Mouse (Mus musculus): ENCODE measurements around the gene Dido1. TPM values are rescaled to one million over a fixed set of nuclear protein-coding genes. Genes with fewer than 3 reads are reported as not detected.

Gene Dido1
- 14.8 and 16.4 TPM in 2 replicates for polyA plus RNA-seq (2015; fragmentation: Nextera tagmentation; extraction: Ambion mirVana)

DNA sequence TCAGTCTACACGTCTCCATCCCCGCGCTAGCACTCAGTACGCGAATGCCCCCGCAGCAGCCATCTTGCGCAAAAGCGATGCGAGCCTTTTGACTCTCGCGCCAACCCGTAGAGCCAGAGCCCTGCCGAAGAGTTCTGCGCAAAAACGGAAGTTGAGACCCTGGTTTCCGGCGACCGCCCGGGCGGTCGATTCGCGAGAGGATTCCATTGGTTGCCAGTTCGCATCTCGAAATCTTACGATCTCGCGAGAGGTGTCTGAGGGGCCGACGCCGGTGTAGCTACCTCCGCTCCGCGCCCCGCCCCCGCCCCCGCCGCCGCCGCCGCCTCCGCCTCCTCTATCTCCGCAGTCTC, at the start of gene Dido1, which contains the start of gene Gid8:
TSS of gene Dido1 (minus strand) at position 77 of the 350 bp plus-strand sequence.
TSS of gene Gid8 (plus strand) at position 195 of the 350 bp plus-strand sequence.
- peak; percentile 89 for ATAC-seq (ENCODE audit: extremely low read depth, insufficient number of reproducible peaks, low FRiP score, low TSS enrichment)
- under 1% methylated on average over 42 of the region's 43 CpGs for WGBS
- Histone ChIP-seq H3K4me1 (peaks cover 42% of the 10 kb centered on the region), H3K4me3 (peak within 1 kb of the TSS; percentile 100), H3K9ac (peak within 1 kb of the TSS; percentile 100), H3K4me2 (peak within 1 kb of the TSS; percentile 91), H3K27ac (replicated peaks) (peak within 1 kb of the TSS; percentile 92), H3K27me3 (replicated peaks) (no peaks in the 10 kb centered on the region), H3K9me3 (no peaks in the 10 kb centered on the region), H3K36me3 (peaks cover 36% of the 10 kb centered on the region)

DNA sequence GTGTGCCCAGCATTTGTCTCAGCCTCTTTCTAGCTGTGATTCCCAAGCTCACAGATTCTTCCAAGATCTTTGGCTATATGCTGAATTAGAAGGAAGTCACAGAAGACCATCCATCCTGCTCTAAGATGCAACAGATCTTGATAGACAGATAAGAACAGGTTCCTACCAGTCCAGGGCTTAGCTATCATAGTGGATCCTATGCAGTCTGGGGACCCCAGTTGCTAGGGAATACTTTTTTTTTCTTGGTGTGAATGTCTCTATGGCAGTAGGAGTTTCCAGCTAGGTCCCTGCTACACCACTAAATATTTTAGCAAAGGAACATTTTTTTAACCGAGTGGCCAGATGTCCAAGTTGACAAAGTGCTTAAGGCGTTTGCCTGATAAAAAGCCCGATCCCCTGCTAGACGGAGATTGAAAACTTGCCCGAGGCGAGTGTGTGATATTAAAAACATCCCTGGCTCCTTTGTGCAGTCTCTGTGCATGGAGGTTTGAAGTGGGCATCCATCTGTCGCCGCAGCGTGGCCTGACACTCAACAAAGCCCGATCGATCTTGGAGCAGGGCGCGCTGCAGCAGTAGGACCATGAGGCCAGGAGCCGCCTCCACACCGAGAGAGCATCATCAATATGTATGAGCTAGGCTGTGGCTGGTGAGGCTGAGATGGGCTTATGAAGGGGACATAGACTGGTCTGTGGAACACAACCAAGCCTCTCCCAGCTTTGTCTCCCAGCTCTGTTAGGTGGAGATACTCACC, 48.9 kb upstream of the Dido1 start:
- 52% methylated on average over 15 of the region's 15 CpGs for WGBS
- H3K27me3 ChIP-seq (replicated peaks) = peaks cover 72% of the 10 kb centered on the region

DNA sequence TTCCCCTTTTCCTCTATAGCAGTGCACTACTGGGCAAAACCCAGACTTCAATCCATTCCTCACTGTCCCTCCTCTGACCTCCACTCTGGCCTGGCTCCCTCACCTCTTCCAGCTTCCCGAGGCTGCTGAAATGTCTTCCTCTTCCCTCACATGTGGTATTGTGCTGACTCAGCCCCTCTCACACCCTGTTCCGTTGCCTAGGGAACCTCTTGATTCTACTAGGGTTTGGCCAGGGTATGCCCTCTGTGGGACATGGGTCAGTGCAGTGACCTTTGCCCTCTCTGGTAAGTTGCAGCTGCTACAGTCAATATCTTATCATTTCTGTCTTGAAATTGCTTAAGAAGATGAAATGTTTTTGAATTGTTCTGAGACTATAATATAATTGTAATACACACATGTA, 47.0 kb upstream of the Dido1 start:
- no peak for ATAC-seq (ENCODE audit: extremely low read depth, insufficient number of reproducible peaks, low FRiP score, low TSS enrichment)
- Histone ChIP-seq H3K27me3 (replicated peaks) (peaks cover 64% of the 10 kb centered on the region), H3K9ac (no peak overlapping the region), H3K36me3 (no peaks in the 10 kb centered on the region), H3K4me3 (no peak overlapping the region), H3K4me1 (no peaks in the 10 kb centered on the region), H3K27ac (replicated peaks) (no peak overlapping the region), H3K9me3 (no peaks in the 10 kb centered on the region), H3K4me2 (no peak overlapping the region)
- WGBS = 41% methylated on average over 2 of the region's 2 CpGs

More for the DNA sequence above, 48.9 kb upstream of the Dido1 start:
- Histone ChIP-seq H3K4me2 (no peak overlapping the region), H3K9ac (no peak overlapping the region), H3K27ac (replicated peaks) (no peak overlapping the region), H3K36me3 (no peaks in the 10 kb centered on the region), H3K4me3 (no peak overlapping the region), H3K4me1 (no peaks in the 10 kb centered on the region), H3K9me3 (no peaks in the 10 kb centered on the region)
- ATAC-seq (ENCODE audit: extremely low read depth, insufficient number of reproducible peaks, low FRiP score, low TSS enrichment) = no peak

DNA sequence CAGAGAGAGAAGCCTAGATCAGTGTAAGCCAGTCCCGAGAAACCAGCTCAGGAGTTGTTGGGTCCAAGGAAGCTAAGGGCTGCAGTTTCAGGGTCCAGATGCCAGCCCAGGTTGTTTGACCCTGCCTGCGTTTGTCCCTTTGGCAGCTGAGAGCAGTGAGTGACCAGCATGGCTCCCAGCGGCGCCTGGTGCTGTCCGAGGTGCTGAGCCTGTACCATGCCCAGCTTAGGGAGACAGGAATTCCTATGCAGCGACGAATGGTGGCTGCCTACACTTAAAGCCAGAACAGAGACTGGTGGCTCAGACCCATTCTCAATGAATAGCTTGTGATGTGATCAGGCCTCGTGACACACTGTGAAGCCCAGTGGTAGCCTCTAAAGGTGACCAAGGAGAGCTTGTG, 46.1 kb upstream of the Dido1 start:
- Histone ChIP-seq H3K4me2 (no peak overlapping the region), H3K36me3 (no peaks in the 10 kb centered on the region), H3K27ac (replicated peaks) (no peak overlapping the region), H3K4me1 (no peaks in the 10 kb centered on the region), H3K9me3 (no peaks in the 10 kb centered on the region), H3K9ac (no peak overlapping the region), H3K27me3 (replicated peaks) (peaks cover 56% of the 10 kb centered on the region), H3K4me3 (no peak overlapping the region)
- no peak for ATAC-seq (ENCODE audit: extremely low read depth, insufficient number of reproducible peaks, low FRiP score, low TSS enrichment)
- 3% methylated on average over 8 of the region's 8 CpGs for WGBS

DNA sequence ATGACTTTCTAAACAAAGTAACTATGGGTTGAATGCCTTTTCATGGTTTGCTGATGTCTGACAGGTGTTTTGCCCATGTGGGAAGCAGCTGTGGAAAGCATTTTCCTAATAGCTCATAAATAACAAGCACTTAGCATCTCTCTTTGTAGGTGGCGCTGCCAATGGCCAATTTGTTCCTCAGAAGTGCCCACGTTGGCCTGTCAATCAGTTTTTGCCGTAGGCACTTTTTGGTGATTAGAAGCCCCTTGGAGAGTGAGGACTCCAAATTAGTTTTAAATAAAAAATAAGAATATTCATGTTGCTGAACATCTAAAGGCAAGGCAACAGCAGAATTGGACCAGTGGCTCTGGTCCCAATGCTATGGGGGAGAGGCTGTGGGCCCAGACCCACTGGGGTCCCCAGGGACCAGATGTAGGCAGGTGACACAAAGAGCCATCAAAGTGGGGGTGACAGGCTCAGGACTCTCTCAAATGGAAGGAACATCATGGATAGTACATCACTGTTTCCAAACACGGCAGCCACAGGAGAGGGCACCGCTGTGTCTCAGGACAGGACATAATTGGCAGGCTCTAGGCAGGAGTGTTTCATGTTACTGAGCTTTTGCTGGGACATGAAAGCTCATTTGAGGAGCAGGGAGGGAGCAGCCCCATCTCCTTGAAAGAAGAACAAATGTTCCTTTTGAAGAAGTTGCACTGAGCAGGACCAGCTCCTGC, 45.3 kb upstream of the Dido1 start:
- no peak overlapping the region for H3K9ac ChIP-seq
- H3K27ac ChIP-seq (replicated peaks) = no peak overlapping the region
- no peaks in the 10 kb centered on the region for H3K36me3 ChIP-seq
- H3K4me1 ChIP-seq = no peaks in the 10 kb centered on the region
- H3K4me2 ChIP-seq = no peak overlapping the region
- WGBS = 70% methylated on average over 5 of the region's 5 CpGs
- H3K4me3 ChIP-seq = no peak overlapping the region
- H3K9me3 ChIP-seq = no peaks in the 10 kb centered on the region
- no peak for ATAC-seq (ENCODE audit: extremely low read depth, insufficient number of reproducible peaks, low FRiP score, low TSS enrichment)
- peaks cover 55% of the 10 kb centered on the region for H3K27me3 ChIP-seq (replicated peaks)

DNA sequence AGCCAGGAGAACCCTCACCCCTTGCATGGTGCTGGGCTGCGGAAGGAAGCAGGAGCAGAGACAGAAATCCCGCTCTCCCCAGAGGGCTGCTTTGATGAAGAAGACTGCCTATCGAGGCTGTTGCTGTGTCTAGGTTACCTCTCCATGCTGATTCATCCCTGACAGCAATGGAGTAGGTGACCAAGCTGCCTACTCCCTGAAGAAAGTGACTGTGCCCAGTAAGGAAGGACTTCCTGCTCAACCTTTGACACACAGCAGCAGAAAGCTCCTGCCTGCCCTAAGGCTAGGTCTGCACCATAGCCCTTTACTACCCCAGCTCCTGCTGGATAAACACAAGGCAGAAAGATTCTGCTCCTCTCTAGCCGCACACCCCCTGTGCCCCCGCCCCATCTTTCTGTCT, 39.1 kb upstream of the Dido1 start:
- ATAC-seq (ENCODE audit: extremely low read depth, insufficient number of reproducible peaks, low FRiP score, low TSS enrichment) = no peak

DNA sequence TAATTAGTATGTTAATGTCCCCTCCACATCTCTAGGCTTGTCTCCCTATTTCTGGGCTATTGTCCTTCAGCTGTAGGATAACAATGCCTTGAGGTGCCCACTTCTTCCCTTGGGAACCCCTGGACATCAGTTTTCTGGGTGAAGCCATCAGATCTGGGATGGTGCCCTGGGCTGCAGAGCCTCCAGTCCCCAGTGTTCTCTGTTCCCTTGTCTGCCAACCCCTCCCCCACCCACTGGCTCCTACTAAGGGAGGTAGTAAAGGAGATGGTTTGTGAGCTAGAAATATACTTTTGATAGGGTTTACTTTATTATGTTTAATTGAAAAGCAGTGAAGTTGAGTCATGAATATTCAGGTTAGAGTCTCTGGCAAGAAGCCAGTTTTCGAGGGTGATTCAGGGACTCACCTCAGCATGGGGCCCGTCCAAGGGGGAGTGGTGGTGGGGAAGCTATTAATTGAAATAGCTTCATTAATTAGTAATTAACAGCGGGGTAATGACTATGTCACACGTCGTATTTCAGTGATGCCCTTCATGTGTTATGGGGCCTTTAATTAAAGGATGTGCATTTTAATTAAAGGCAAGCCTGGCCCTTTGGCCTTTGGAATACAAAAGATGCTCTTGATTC, 36.9 kb upstream of the Dido1 start:
- 45% methylated on average over 5 of the region's 5 CpGs for WGBS
- H3K9ac ChIP-seq = no peak overlapping the region

More for the DNA sequence above, 39.1 kb upstream of the Dido1 start:
- Histone ChIP-seq H3K36me3 (no peaks in the 10 kb centered on the region), H3K9me3 (no peaks in the 10 kb centered on the region), H3K4me2 (no peak overlapping the region), H3K27ac (replicated peaks) (no peak overlapping the region), H3K9ac (no peak overlapping the region), H3K4me1 (no peaks in the 10 kb centered on the region), H3K4me3 (no peak overlapping the region), H3K27me3 (replicated peaks) (peaks cover 39% of the 10 kb centered on the region)
- WGBS = 51% methylated on average over 5 of the region's 5 CpGs

DNA sequence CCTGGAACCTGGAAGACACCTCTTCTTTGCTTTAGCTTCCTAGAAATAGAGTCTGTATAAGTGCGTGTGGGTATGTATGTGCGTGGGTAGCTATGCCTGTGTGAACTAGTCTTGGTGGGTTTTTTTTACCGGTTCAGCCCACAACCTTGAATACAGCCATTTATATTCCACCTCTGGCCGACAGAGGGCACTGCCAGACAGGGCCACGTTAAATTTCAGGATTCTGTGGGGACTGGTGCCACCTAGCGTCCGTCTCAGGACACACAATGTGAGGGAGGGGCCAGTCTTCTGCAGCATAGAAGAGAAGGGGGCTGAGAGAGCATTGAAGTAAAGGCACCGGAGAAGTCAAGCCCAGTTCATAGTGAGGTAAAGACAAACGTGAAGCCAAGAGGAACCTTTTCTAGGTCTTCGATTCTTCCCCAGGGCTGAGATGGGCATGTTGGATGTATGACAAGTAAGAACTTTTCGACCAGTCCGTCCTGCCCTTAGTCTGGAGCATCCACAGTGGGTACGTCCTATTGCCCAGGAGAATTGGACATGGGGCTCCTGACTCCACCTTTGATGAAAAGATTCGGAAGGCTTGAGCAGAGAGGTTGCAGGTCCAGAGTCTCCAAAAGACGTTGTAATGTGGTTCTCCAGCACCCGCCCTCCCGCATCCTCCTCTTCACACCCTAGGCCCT, 35.6 kb upstream of the Dido1 start:
- H3K4me2 ChIP-seq = no peak overlapping the region
- no peaks in the 10 kb centered on the region for H3K4me1 ChIP-seq
- H3K27me3 ChIP-seq (replicated peaks) = peaks cover 43% of the 10 kb centered on the region
- ATAC-seq (ENCODE audit: extremely low read depth, insufficient number of reproducible peaks, low FRiP score, low TSS enrichment) = no peak
- H3K27ac ChIP-seq (replicated peaks) = no peak overlapping the region
- no peaks in the 10 kb centered on the region for H3K36me3 ChIP-seq
- H3K4me3 ChIP-seq = no peak overlapping the region
- no peaks in the 10 kb centered on the region for H3K9me3 ChIP-seq
- 32% methylated on average over 17 of the region's 17 CpGs for WGBS
- no peak overlapping the region for H3K9ac ChIP-seq

More for the DNA sequence above, 36.9 kb upstream of the Dido1 start:
- Histone ChIP-seq H3K36me3 (no peaks in the 10 kb centered on the region), H3K4me1 (no peaks in the 10 kb centered on the region), H3K9me3 (no peaks in the 10 kb centered on the region), H3K27me3 (replicated peaks) (peaks cover 35% of the 10 kb centered on the region), H3K4me3 (no peak overlapping the region), H3K4me2 (no peak overlapping the region), H3K27ac (replicated peaks) (no peak overlapping the region)
- no peak for ATAC-seq (ENCODE audit: extremely low read depth, insufficient number of reproducible peaks, low FRiP score, low TSS enrichment)

DNA sequence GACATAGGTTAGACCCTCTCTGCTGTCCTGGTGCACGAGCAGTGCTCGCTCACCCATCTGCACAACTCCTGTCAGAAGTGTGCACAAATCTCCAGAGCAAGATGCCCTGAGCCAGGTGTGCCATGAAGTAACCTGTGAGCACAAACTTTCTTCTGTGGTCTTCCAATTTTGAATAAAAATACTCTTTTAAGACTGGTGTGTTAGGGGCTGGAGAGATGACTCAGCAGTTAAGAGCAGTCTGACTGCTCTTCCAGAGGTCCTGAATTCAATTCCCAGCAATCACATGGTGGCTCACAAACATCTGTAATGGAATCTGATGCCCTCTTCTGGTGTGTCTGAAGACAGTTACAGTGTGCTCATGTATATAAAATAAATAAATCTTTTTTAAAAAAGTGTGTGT, 33.5 kb upstream of the Dido1 start:
- no peak overlapping the region for H3K4me2 ChIP-seq
- no peaks in the 10 kb centered on the region for H3K36me3 ChIP-seq

DNA sequence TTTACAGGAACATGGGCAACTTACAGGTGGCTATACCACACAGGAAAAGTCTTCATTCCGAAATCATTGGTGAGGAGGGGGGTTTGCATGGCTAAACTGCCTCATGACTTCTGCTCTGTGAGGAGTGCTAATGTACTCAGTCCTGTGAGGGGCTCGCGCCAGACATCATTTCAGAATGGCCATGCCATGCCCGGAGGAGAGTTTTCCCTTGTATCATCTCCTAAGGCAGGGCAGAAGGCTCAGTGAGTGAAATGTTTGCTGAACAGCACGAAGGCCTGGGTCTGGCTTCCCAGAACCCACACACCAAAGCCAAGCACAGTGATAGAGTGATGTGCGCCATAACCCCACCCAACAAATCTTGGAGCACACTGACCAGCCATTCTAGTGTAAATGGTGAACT, 33.0 kb upstream of the Dido1 start:
- no peaks in the 10 kb centered on the region for H3K36me3 ChIP-seq
- H3K4me2 ChIP-seq = no peak overlapping the region
- H3K27me3 ChIP-seq (replicated peaks) = peaks cover 39% of the 10 kb centered on the region
- H3K27ac ChIP-seq (replicated peaks) = no peak overlapping the region
- H3K4me3 ChIP-seq = no peak overlapping the region
- H3K4me1 ChIP-seq = no peaks in the 10 kb centered on the region
- H3K9me3 ChIP-seq = no peaks in the 10 kb centered on the region
- WGBS = 74% methylated on average over 6 of the region's 6 CpGs
- ATAC-seq (ENCODE audit: extremely low read depth, insufficient number of reproducible peaks, low FRiP score, low TSS enrichment) = no peak
- no peak overlapping the region for H3K9ac ChIP-seq

More for the DNA sequence above, 33.5 kb upstream of the Dido1 start:
- H3K27me3 ChIP-seq (replicated peaks) = peaks cover 39% of the 10 kb centered on the region
- H3K4me3 ChIP-seq = no peak overlapping the region
- H3K9me3 ChIP-seq = no peaks in the 10 kb centered on the region
- 77% methylated on average over 2 of the region's 2 CpGs for WGBS
- no peaks in the 10 kb centered on the region for H3K4me1 ChIP-seq
- no peak overlapping the region for H3K27ac ChIP-seq (replicated peaks)
- no peak overlapping the region for H3K9ac ChIP-seq
- ATAC-seq (ENCODE audit: extremely low read depth, insufficient number of reproducible peaks, low FRiP score, low TSS enrichment) = no peak

DNA sequence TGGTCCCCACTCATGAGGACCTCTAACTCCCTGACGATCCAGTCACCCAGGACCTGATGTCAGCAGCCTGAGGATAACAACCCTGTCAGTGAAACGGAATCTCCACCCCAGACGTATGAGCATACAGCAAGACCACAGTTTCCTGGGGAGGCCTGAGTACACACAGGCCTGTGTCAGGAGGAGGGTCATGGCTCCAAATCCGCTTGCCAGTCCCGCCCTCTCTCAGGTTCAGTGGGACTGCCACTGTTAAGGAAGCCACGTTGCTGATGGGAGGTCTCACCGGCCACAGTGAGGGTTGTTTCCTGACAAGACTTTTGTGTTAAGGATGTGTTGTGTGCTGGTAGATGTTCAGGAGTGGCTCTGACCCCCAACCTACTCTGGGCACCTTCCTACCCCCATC, 31.6 kb upstream of the Dido1 start:
- Histone ChIP-seq H3K9ac (no peak overlapping the region), H3K4me3 (no peak overlapping the region), H3K27me3 (replicated peaks) (peaks cover 30% of the 10 kb centered on the region), H3K4me2 (no peak overlapping the region), H3K4me1 (no peaks in the 10 kb centered on the region), H3K36me3 (no peaks in the 10 kb centered on the region), H3K27ac (replicated peaks) (no peak overlapping the region), H3K9me3 (no peaks in the 10 kb centered on the region)
- WGBS = 61% methylated on average over 7 of the region's 7 CpGs
- ATAC-seq (ENCODE audit: extremely low read depth, insufficient number of reproducible peaks, low FRiP score, low TSS enrichment) = no peak
